Mouse (Mus musculus) mature B cell (primary cell): ENCODE results near the gene Rhox3g.
"Not testable (repeated sequence)": the region's sequence is repeated elsewhere in the genome, so short reads cannot be mapped to it uniquely, and the experiment has no call there.

Experiments
- in situ Hi-C: fragments of 300-500 bp; cut with MboI; formaldehyde crosslinking; loops from 2 replicates; pipeline ENCODE4 v1.14.3; 2019

Rhox3g gene

GRCm38 (mm10) chrX:37628512-37628911, at the start of gene Rhox3g:
TSS of gene Rhox3g (minus strand) at chrX:37628612.
- in situ Hi-C loops: not testable (repeated sequence)

DNA sequence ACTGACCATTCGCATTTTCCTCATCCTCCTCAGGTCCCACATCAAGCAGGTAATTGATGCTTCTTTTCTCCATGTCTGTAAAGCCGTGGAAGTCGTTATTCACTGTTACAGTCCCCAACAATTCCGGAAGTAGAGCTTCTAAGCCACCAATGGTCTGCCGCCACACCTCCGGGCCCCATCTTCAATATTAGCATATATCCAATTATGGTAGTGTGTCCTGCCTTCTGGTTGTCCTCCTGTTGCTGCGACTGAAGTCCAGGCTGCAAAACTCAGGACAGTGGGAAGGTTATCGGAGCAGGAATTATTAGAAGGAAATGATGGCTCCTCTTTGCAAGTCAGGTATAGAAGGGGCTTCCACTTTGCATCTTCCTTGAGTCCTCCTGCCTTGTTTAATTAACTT, 44.8 kb upstream of the Rhox3g start, which contains the start of gene Rhox2h:
Gene Rhox2h, minus strand, starts transcription at position 101 of the 400 bp plus-strand sequence.
- in situ Hi-C loops: not testable (repeated sequence)

DNA sequence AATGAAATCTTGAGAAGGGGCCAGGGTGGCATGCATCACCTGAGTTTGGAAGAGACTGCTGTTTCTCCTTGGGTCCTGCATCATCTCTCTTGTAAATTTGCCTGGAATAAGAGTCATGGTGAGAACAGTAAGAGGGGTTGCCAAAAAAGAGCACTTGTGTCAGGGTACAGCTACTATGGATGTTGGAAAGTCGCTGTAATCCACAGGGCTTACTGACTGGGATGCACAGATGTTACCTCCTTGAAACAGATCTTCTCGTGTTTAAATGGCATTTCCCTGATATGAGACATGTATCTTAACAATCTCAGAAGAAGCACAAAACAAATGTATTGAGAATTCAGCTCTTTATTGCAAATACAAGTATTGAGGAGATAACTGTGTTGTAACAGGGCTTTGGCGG, 40.3 kb upstream of the Rhox3g start, which contains the start of gene Rhox3h:
Gene Rhox3h, minus strand, starts transcription at position 101 of the 400 bp plus-strand sequence.
- in situ Hi-C loops: not testable (repeated sequence)

DNA sequence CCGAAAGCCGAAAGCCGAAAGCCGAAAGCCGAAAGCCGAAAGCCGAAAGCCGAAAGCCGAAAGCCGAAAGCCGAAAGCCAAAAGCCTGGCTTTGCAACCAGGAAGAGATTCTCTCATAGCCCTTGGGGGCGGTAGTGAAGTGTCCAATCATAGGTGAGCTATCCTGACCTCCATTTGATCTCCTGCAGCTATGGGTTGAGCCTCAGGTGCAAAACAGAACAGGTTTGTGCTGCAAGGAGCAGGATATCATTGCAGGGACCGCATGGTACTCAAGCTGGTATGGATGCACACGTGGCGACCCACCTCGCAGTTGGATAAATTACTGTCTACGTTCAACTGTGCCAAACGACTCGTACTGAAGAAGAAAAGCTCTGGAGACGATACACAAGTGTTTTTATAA, 22.8 kb upstream of the Rhox3g start, which contains the start of gene Rhox4g:
Gene Rhox4g, minus strand, starts transcription at position 101 of the 400 bp plus-strand sequence.
- in situ Hi-C loops: not testable (repeated sequence)

GRCm38 (mm10) chrX:37643370-37643769, 15.0 kb upstream of the Rhox3g start, which contains the start of gene Rhox2g:
TSS of gene Rhox2g (minus strand) at chrX:37643470.
- in situ Hi-C loops: not testable (repeated sequence)

GRCm38 (mm10) chrX:37607604-37608003, 20.8 kb downstream of the Rhox3g start, which contains the start of gene Rhox4f:
TSS of gene Rhox4f (minus strand) at chrX:37607704.
- in situ Hi-C loops: not testable (repeated sequence)

- in situ Hi-C loops: not testable (repeated sequence)
Observed at GRCm38 (mm10) chrX:37580692-37581091, 47.7 kb downstream of the Rhox3g start, which contains the start of gene Rhox3f. TSS of gene Rhox3f (plus strand) at chrX:37580992.
